Mouse (Mus musculus) stomach, postnatal 0 days (tissue): ENCODE results near the gene Btbd9.

Source experiments
- CTCF ChIP-seq: IDR thresholded peaks from 2 replicates; pipeline ENCODE4 v1.5.1; 2016; ENCODE audit warnings: antibody characterized with exemption, low read depth, mild to moderate bottlenecking, moderate library complexity
- EP300 ChIP-seq: optimal IDR thresholded peaks from 2 replicates; pipeline ENCODE3; 2016; ENCODE audit warnings: antibody characterized with exemption

- no peak for TF ChIP-seq CTCF
- no peak for TF ChIP-seq EP300
These were observed 50.6 kb downstream of the Btbd9 start for GRCm38 (mm10) chr17:30525405-30526295.
